Mouse (Mus musculus) layer of hippocampus, adult 9-11 months (tissue): ENCODE measurements around the gene Ntrk2.

ENCODE experiments used
- DNase-seq: peaks from one replicate; pipeline ENCODE4 v3.0.0; 2022

The Ntrk2 gene

DNA sequence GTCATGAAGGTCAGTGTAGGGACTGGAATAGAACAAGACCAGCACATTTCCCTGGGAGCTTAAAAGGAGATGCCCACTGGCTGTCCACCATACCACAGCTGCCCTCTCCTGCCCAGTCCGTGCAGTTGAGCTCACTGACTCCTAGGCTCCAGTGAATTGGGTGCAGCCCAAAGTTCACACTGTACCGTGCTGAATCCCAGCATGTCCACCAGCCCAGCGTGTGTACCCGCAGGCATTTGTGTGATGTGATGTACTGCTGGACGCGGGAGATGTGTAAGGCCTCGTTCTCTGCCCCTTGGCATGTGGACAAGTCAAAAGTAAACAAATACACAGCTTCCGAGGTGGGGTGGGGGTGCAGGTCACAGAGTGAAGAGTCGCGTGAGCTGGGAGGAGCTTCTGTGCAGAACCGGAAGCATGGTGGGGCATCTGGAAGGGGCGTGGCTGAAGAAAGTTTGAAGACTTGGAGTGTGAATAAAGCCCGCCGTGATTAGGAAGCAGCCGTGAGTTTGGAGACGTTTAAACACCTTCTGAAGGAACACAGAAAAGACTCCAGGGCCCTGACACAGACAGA lies 121.4 kb downstream of the Ntrk2 start:
- no peak for DNase-seq

DNA sequence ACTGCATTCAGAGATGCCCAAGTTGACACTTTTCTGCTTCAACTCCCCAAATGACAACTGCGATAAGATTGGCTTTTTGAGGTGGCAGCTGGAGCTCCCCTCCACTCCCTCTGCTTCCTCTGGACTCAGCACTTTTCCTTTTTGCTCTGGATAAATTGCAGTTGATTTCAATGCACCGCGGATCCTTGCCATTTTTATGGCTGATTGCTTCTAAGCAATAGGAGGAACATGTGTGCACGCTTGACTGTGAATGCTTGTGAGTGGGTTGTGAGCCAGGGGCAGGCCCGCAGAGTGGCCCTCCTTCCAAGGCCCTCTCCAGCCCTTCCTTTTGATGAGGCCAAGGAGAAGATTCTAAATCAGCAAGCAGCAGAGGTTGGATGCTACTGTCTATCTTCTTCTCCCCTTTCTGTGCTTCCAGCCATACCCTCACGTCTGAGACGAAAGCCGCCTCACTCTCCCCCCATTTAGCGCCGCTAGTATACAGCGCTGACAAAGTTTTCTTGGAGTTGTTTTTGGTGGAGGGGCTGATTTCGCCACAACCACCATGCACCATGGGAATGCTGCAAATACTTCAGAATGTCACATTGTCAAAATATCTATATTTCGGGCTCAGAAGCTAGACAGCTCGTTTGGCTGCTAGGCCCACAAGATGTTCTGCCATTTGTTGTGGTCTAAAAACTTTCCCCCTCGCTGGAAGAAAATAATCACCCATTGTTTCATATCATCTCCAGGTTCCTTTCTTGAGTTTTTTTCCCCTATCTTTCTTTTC lies 122.5 kb downstream of the Ntrk2 start:
- DNase-seq: peak; percentile 18

DNA sequence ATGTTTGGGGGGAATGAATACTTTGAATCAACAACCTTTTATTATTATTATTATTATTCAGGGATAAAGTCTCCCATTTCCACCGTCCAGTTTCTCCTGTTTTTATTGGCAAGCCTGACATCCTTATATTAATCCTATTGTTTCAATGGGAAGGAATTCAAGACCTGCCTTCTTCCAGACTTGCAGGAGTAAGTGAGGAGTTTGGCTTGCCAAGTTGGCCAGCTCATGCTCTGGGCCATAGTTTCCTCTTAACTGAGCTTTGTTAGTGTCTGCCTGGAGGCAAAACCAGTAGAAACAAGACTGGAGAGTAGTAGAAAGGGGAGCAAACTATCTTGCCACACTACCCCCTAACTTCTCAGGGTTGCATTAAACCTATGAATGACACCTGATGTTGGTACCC lies 123.8 kb downstream of the Ntrk2 start:
- no peak for DNase-seq

DNA sequence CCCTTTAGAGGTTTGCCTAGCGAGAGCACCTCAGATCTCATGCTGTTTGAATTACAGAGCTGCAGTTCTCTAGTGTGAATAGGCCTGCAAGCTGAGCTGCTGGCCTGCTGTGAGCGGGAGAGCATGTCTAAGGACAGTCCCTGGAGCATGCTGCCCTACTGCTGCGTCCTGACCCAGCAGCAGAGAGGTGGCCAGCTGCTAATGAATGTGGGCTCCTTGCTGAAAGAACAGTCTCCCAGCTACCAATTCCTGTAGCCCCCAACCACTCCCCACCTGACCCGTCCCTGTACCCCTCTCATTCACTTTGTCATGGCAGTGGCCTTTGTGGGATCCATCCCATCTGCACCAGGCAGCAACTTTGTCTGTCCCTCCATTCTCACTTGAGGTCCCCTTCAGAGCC lies 126.8 kb downstream of the Ntrk2 start:
- no peak for DNase-seq

DNA sequence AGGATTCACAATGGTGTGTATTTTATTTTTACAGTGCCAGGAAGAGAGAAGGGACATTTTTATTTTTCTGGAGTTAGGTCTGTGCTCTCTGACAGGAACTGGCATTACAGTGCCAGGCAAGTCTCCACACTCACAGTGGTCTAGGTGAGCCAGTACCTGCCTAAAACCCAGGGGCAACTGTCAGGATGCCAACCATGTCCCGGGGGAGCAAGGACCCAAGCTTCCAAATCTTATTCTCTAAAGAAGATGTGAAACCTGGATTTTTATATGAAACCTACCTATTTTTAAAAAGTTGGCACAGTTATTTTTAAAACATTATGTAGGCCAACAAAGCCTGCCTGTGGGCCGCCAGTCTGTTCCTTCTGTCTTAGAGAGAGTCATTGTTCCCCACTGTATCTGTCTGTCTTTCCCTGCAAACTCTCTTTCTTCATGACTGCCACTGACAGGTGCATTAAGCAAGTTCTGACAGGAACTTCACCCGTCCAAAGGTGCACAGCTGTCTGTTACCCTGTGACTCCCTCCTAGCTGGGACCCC lies 128.3 kb downstream of the Ntrk2 start:
- no peak for DNase-seq

DNA sequence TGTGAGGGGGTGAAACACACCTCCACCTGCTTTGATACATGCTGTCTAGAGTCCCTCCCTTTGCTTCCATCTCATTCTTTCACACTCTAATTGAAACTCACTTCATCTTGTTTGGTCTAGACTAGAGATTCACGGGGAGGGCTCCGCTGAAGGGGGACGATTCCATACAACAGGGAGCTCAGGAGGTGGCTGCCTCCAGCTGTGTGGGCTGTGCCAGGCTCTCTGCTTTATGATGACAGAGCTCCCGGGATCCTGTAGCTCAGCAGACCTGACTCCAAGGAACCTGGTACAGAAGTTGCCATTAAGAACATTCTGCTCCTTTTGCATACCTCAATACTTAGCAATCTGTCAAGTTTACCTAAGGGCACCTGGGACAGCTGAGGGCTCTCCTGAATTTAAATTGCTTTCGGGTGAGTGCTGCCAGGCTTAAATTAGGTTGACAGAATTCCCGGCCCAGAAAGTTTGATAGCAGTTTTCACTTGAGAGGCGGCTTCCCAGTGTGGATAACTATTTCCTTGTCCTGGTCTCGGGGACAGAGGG lies 129.7 kb downstream of the Ntrk2 start:
- no peak for DNase-seq

DNA sequence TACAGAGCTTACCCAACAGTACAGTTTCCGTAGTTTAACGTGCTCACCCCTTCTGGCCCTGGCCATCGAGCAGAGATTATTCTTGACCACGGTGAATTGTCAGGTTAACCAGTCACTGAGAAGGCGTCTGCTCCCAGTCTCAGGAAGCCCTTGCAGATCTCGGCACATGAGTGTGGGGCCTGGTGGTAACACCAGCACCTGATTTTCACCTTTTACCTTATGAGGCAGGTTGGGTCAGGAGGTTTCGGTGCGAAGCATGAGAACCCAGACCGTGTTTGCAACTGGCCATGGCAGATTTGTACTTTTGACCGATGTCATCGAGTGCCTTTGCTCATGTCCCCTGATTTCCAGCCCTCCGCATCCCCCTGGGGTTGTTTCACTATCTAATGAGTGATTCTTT lies 131.5 kb downstream of the Ntrk2 start:
- DNase-seq: no peak

DNA sequence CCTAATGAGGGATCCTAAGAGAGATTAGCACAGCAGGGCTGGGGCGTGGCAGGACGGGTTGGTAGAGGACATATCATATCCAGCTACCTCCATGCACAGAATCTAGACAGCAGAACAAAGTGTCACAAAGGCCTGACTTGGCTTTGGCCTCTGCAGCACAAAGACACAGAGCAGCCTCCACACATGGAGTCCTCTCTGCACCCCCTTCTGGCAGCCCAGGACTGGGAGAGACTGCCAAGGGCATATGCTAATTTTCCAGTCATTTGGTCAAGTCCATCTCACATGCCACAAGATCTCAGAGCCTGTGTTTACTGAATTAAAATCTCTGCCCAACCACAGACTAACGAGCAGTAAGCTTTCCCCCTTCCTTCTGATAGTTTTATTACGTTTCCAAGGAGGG lies 132.1 kb downstream of the Ntrk2 start:
- no peak for DNase-seq

DNA sequence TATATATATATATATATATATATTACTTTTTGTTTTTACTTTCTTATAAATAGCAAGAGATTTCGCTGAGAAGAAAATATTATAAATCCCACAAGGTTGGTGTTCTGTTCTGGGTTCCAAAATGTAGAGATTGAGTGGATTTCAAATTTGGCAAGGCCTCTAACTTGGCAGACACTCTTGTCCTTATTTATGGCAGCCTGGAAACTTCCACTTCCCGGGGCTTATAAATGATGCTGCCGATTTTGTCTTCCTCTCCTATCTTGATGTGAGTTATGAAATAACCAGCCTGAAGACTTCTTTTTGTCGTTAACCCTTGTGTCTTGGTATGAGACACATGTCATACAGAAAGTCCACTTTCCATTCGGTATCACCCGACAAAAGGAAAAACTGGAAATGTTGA lies 133.8 kb downstream of the Ntrk2 start:
- DNase-seq: no peak

DNA sequence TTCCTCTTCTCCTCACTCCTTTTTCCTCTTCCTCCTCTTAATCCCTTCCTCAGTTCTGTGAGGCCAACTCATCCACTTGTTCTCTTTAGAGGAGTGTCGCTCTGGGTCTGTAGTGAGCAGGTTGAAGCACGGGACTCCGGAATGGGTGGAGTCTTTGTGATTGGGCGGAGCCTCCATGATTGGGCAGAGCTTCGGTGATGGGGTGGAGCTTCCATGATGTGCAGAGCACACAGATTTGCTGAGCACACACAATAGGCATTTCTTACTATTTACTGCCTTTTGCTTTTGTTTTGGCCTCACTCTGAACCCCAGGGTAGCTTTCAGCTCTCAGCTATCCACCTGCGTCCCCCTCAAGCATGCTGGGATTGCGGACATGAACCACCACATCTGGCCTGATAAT lies 134.4 kb downstream of the Ntrk2 start:
- DNase-seq: no peak

DNA sequence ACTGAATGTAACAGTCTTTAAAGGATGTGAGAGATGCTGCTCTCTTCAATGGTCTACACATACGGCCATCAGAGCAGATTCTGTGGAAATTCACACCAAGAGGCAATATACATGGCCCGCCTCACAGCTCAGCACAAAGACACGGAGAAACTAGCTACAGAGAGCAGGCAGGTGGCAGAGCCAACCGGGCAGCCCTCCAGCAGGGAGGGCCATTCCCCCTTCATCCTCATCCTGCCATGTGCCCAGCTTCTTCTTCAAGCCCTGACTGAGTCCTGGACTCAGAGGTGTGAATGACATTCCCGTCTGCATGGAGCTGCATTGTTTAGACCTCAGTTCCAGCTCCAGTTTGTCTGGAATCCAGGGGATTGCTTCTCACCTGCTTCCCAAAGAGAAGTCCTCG lies 139.4 kb downstream of the Ntrk2 start:
- no peak for DNase-seq

DNA sequence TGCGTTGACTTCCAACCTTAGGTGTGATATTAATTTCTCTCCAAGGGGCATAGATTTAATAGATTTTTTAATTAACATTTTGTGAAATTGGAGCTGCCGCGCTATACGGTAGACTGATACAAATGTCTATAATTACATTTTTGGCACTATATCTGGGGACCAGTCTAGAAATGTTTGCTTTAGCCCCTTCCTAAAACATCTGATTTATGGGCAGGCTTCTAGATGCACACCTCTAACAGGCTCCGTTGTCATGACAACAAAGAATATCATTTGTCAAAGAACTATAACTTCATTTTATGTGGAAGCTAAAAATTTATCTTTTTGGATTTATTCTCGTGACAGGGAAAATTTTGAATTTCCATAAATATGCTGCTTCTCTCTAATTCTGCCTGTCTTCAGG lies 140.2 kb downstream of the Ntrk2 start:
- DNase-seq: no peak

DNA sequence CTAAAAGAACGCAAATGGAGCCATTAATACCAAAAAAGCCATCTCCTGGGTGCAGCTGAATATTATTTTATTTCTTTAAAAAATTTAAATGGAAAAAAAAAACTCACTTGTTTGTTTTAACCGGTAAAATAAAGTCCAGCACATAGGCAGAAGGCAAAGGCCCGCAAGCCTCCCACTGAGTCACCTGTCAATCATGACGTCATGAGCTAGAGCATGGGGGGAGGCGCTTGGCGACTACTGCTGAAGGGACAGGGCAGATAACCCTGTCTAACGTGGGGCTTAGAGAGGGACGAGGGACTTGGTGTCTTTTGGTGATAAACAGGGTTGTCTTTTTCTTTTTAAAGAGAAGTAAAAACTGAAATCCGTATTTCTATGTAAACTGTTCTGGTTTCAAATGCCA lies 140.7 kb downstream of the Ntrk2 start:
- DNase-seq: no peak

DNA sequence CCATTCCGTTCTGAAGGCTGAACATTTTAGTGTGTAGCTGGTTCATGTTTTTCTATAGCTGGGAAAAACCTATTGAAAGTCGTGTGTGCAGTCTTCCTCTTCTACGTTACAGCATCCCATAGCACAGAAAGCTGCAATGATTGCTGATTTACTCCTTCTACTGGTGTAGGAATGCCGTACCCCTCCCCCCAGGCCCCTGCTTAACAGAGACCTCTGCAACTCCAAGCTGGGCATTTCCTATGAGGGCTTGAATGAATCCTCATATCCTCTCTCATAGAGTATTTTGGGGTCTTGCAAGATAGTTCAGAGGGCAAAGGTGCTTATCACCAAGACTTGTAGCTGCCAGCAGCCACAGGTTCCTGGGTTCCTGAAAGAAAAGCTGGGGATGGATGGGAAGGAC lies 148.0 kb downstream of the Ntrk2 start:
- no peak for DNase-seq

DNA sequence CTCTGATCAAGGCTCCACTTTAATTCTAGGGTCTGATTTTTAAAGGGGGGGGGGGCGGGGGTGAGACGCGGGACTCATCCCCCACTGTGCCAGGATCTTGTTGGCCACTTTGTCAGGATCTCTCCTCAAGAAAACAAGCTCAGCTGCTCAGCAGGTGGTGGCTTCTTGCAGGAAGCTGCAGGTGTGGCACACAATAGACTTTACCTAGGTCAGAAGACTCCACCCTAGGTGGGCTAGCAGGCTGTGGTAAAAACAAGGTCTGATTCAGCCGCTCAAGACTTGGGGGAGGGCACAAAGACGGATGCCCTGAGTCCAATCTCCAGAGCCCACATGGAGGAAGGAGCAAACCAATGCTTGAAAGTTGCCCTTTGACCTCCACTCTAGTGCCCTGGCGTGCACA lies 148.4 kb downstream of the Ntrk2 start:
- DNase-seq: no peak

DNA sequence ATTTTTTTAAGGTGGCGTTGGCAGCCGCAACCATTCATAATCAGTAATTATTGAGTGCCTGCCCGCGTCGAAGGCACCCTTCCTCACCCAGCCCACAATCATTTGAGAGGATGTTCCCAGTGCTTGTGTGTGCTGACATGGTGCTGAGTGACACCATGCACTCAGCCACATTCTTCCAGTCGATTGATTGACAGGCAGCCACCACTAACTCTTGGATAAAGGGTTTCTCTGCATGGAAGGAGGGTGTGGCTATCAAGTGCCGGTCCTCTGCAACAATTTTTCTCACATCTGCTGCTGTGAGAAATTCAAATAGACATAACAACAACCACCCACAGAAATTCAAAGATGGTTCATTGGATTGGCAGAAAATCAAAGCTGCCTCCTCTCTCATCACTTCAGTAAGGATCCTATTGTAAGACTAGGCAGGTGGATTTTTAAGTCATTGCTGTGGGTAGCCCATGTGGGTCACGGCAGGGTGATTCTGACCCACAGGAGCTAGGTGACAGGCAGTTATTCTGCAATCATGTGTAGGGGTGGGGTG lies 148.9 kb downstream of the Ntrk2 start:
- peak; percentile 42 for DNase-seq

DNA sequence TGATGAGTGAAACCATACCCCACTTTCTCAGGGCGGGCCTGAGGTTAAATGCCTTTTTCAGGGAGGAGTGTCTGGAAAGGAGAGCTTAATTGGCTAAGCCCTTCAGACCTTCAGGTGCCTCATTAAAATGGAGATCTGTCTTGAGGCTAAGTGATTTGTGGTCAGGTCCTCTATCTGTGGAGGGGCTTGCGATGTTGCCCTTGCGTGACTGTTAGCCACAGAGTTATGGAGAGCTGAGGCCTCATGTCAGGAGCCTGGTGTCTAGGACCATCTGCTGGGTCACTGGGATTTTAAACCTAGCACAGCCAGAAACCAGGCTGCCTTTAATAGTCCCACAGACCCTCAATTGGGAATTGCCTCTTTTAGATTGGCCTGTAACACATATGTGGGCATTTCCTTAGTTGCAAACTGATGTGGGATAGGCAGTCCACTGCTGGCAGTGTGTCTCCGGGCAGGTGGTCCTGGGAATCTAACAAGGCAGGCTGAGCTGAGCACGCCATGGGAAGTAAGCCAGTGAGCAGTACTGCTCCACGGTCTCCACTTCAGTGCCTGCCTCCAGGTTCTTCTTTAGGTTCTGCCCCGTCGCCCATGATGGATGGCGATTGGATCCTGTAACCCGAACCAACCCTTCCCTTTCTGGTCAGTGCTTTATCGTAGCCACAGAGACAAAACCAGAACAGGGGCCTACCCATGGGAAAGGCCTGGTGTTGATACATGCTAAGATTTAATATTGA lies 152.0 kb downstream of the Ntrk2 start:
- no peak for DNase-seq

DNA sequence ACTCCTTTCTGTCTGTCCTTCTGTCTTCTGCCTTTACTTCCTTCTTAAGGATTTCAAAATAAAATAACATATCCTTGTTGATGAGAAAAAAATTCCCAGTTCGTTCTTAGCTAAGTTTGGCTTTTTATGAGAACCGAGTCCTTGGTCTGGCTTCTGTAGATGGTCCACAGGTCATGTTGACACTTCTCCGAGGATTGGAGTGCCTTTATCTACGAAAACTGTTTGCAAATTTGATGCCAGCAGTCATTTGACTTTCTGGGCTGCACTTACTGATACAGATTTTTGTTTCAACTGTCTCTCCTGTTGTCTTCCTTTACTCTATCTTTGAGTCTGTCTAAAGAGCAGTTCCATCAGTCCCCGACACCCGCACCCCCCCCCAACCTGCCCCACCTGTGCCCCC lies 154.0 kb downstream of the Ntrk2 start:
- DNase-seq: no peak

DNA sequence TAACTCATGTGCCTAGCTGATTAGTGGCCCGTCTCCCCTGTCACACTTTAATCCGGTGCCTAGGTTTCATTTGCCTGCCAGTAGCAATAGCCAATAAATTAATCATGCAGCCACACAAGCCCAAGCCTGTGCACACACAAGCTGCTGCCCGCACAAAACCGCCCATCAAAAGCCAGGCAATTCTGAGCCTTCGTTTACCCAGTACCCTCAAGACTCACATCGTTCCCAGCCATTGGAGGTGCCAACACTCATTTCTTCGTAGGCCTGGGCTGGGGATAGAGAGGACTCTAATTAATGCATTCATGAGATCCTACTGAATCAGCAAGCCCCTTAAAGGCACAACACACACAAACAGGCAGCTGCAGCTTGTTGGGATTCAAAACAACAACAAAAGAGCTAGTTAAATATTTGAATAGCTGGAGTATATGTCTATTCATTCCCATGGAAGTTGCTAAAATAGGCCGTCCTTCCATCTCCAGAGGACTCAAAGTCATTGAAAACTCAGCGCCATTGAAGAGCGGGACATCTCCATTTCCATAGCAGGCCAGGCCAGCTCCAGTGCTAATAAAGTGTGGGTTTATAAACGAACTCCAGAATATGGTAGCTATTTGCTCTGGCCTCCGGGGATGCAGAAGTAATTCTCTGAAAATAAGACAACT lies 158.5 kb downstream of the Ntrk2 start:
- DNase-seq: peak; percentile 20

DNA sequence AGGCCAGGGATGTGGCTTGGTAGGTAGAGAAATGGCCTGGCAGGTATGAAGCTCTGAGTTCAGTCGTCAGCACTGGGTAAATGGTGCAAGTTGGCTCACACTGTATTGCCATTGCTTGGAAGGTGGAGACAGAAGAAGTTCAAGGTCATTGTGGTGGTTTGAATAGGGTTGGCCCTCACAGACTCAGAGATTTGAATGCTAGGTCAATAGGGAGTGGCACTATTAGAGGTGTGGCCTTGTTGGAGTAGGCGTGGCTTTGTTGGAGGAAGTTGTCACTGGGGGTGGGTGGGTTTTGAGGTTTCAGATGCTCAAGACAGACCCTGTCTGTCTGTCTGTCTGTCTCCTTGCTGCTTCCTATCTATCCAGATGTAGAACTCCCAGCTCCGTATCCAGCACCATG lies 159.5 kb downstream of the Ntrk2 start:
- DNase-seq: no peak

DNA sequence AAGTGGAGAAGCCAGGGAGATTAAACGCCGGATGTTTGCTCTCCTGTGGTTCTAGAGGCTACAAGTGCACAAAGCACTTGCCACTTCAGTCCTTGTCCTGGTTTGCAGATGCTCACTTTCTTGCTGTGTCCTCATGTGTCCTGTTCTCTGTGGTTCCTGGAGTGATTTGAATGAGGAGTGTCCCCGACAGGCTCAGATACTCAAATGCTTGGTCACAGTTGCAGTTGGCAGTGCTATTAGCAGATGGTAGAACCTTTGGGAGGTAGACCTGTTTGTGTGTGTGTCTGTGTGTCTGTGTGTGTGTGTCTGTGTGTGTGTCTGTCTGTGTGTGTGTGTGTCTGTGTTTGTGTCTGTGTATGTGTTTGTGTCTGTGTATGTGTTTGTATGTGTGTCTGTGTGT lies 160.1 kb downstream of the Ntrk2 start:
- DNase-seq: no peak

DNA sequence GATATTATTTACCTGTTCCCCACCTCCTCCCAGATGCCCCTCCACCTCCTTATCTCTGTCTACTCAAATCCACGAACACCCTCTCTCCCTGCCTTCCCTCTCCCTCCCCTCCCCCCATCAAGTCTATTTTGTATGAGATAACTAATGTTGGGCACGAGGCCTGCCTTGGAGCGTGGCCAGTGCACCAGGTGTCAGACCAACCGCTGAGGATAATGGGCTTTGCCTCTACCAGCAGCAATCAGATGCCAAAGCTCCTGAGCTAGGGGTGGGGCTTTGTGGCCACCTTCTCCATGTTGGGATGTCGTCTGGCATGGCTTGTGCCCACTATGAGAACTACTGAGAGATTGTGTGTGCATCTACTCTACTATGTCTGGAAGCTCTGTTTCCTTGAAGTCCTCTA lies 161.8 kb downstream of the Ntrk2 start:
- DNase-seq: no peak

DNA sequence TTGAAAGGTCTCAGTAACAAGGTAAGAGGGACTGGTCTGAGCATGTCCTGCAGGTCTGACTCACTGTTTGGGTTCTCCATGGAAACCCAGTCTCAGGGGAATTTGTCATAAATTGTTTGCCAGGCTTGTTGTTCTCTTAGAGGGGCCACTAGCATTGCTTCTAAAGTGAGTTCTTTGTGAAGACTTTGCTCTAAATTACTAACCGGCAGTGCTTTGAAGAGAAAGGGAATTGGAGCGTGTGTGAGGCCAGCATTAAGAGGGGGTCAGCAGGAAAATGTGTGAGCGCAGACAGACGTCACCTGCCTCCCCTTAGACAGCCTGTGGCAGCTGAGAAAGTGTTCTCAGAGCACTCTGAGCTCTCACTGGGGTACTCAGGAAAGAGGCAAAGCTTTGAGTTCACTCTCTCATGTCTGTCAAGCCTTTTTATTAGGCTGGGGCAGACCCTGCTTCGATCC lies 165.1 kb downstream of the Ntrk2 start:
- peak; percentile 17 for DNase-seq
